9 mouse cellular contexts compared by ENCODE assay signal in genomic region chr2:28423167-28423566, GRCm38 (mm10). TPM values are rescaled to one million over a fixed set of nuclear protein-coding genes. Genes with fewer than 3 reads are reported as not detected.
DNase-seq lines count a peak whose midpoint lies in the region; ATAC-seq and TF ChIP-seq lines count a peak whose summit lies in the region.
"Had no signal": no experiment of that assay in that cellular context is flagged by ENCODE, and none has a peak within 500 bp of the region (broad histone marks: within the 10 kb centered on the region; RNA-seq: fewer than 3 reads in every experiment).

No protein-coding gene starts in this region.

- TF ChIP-seq POLR2A in heart, adult 2 months (IDR thresholded peaks at IDR 0.05; ENCODE audit: insufficient read depth, low read depth, low read length): no peak

- TF ChIP-seq EP300 in heart, adult 2 months (IDR thresholded peaks at IDR 0.05; ENCODE audit: insufficient read depth, low read depth, low read length): no peak
- TF ChIP-seq EP300 in liver, postnatal 0 days (IDR thresholded peaks at IDR 0.05; ENCODE audit: low read depth): no peak

- no peak overlapping the region for H3K4me3 ChIP-seq in heart, adult 2 months
- no peak overlapping the region for H3K4me3 ChIP-seq in heart, embryonic 12.5 days
- no peak overlapping the region for H3K4me3 ChIP-seq in liver, postnatal 0 days (ENCODE audit: low read depth, low read length)
- H3K4me3 ChIP-seq: embryonic facial prominence, embryonic 12.5 days had no signal

- DNase-seq in heart, adult 2 months: peak in 1 of 2 experiments; percentile 36
- DNase-seq in urinary bladder, postnatal 14 days (ENCODE audit: low spot score): peak; percentile 49
- DNase-seq in urinary bladder, adult 18-20 months (ENCODE audit: low spot score in 2 of 2): no peak
- DNase-seq in embryo, embryonic 11 days: peak; percentile 64
- DNase-seq in liver, postnatal 0 days: peak; percentile 66
- DNase-seq in testis, postnatal 14 days (ENCODE audit: low spot score): peak; percentile 29
- no peak for DNase-seq in frontal cortex, adult 2 months (ENCODE audit: extremely low spot score in 1 of 2, low spot score in 1 of 2)

- WGBS in heart, adult 2 months: 26% methylated on average over 3 of the region's 3 CpGs
- WGBS in heart, embryonic 12.5 days: 34% methylated on average over 3 of the region's 3 CpGs
- 25% methylated on average over 3 of the region's 3 CpGs for WGBS in liver, postnatal 0 days (ENCODE audit: insufficient replicate concordance)

- no peak for ATAC-seq in heart, embryonic 12.5 days (ENCODE audit: insufficient number of reproducible peaks, low FRiP score)
- ATAC-seq in liver, postnatal 0 days: no peak

- H3K27me3 ChIP-seq in heart, adult 2 months (ENCODE audit: control insufficient read depth, insufficient read depth, low read length): no peaks in the 10 kb centered on the region
- peaks cover 10% of the 10 kb centered on the region for H3K27me3 ChIP-seq in heart, embryonic 12.5 days (replicated peaks)
- no peaks in the 10 kb centered on the region for H3K27me3 ChIP-seq in liver, postnatal 0 days (ENCODE audit: insufficient read depth, low read length)
- H3K27me3 ChIP-seq: embryonic facial prominence, embryonic 12.5 days had no signal

- no peaks in the 10 kb centered on the region for H3K9me3 ChIP-seq in heart, embryonic 12.5 days (replicated peaks)
- H3K9me3 ChIP-seq in liver, postnatal 0 days (ENCODE audit: low read length): no peaks in the 10 kb centered on the region
- H3K9me3 ChIP-seq: embryonic facial prominence, embryonic 12.5 days had no signal

- no peaks in the 10 kb centered on the region for H3K36me3 ChIP-seq in heart, adult 2 months (ENCODE audit: control insufficient read depth, insufficient read depth, low read length)
- H3K36me3 ChIP-seq in heart, embryonic 12.5 days: no peaks in the 10 kb centered on the region
- H3K36me3 ChIP-seq in liver, postnatal 0 days (replicated peaks; ENCODE audit: insufficient read depth, low read length): no peaks in the 10 kb centered on the region
- H3K36me3 ChIP-seq: embryonic facial prominence, embryonic 12.5 days had no signal

- no peak overlapping the region for H3K4me2 ChIP-seq in heart, embryonic 12.5 days
- no peak overlapping the region for H3K4me2 ChIP-seq in liver, postnatal 0 days (ENCODE audit: low read depth, low read length)
- H3K4me2 ChIP-seq: embryonic facial prominence, embryonic 12.5 days had no signal

- intact Hi-C loops in heart, adult 2 months (cut with DNase I): no loop called here

- H3K79me2 ChIP-seq in heart, adult 2 months (replicated peaks; ENCODE audit: control insufficient read depth, insufficient read depth, low read length): no peaks in the 10 kb centered on the region

- H3K4me1 ChIP-seq in heart, adult 2 months (ENCODE audit: control insufficient read depth, insufficient read depth, low read length): no peaks in the 10 kb centered on the region
- H3K4me1 ChIP-seq in heart, embryonic 12.5 days (replicated peaks): no peaks in the 10 kb centered on the region
- H3K4me1 ChIP-seq in liver, postnatal 0 days (ENCODE audit: insufficient read depth): no peaks in the 10 kb centered on the region
- H3K4me1 ChIP-seq: embryonic facial prominence, embryonic 12.5 days had no signal

- peak; percentile 71 for TF ChIP-seq CTCF in heart, adult 2 months (IDR thresholded peaks at IDR 0.05)
- TF ChIP-seq CTCF in liver, postnatal 0 days (IDR thresholded peaks at IDR 0.05; ENCODE audit: low read depth): peak; percentile 59

- no peak overlapping the region for H3K9ac ChIP-seq in heart, adult 2 months (ENCODE audit: low read depth, low read length)
- no peak overlapping the region for H3K9ac ChIP-seq in heart, embryonic 12.5 days
- H3K9ac ChIP-seq in liver, postnatal 0 days (replicated peaks): no peak overlapping the region
- H3K9ac ChIP-seq: embryonic facial prominence, embryonic 12.5 days had no signal

- no peak overlapping the region for H3K27ac ChIP-seq in heart, adult 2 months
- no peak overlapping the region for H3K27ac ChIP-seq in heart, embryonic 12.5 days (ENCODE audit: poor library complexity, severe bottlenecking)
- H3K27ac ChIP-seq in liver, postnatal 0 days (ENCODE audit: low read depth): no peak overlapping the region
- H3K27ac ChIP-seq: embryonic facial prominence, embryonic 12.5 days had no signal

RNA-seq across cellular contexts. Expression of gene Ppp1r26, which starts 23.4 kb away (rescaled TPM):
- total RNA-seq in heart, adult 2 months (2021): 1 to 10 TPM; 3.4 to 5.0 TPM
- polyA plus RNA-seq in heart, adult 2 months (2012; rRNA removed): 3.1 and 3.5 TPM in 2 replicates
- polyA plus RNA-seq in heart, embryonic 12.5 days (2016; fragmentation: Nextera tagmentation; extraction: Ambion mirVana): 4.7 and 5.1 TPM in 2 replicates
- 0.02 and 0.05 TPM in 2 replicates for polyA plus RNA-seq in liver, postnatal 0 days (2015; fragmentation: Nextera tagmentation; extraction: Ambion mirVana)
- polyA plus RNA-seq in frontal cortex, adult 2 months (2012; rRNA removed): 13.0 and 15.0 TPM in 2 replicates

RNA-seq across cellular contexts. Expression of gene 1700007K13Rik, which starts 43.0 kb away (rescaled TPM):
- total RNA-seq in heart, adult 2 months (2021): not detected
- polyA plus RNA-seq in heart, adult 2 months (2012; rRNA removed): 0.94 TPM in 1 of 2 replicates, not detected in the other
- 0.29 and 0.49 TPM in 2 replicates for polyA plus RNA-seq in heart, embryonic 12.5 days (2016; fragmentation: Nextera tagmentation; extraction: Ambion mirVana)
- polyA plus RNA-seq in liver, postnatal 0 days (2015; fragmentation: Nextera tagmentation; extraction: Ambion mirVana): not detected in 2 replicates
- polyA plus RNA-seq in frontal cortex, adult 2 months (2012; rRNA removed): 2.4 and 3.5 TPM in 2 replicates

RNA-seq across cellular contexts. Expression of gene Mrps2, which starts 44.7 kb away (rescaled TPM):
- total RNA-seq in heart, adult 2 months (2021): 10 to 100 TPM; 42.1 to 43.0 TPM
- polyA plus RNA-seq in heart, adult 2 months (2012; rRNA removed): 47.8 and 68.2 TPM in 2 replicates
- 49.6 and 52.9 TPM in 2 replicates for polyA plus RNA-seq in heart, embryonic 12.5 days (2016; fragmentation: Nextera tagmentation; extraction: Ambion mirVana)
- polyA plus RNA-seq in liver, postnatal 0 days (2015; fragmentation: Nextera tagmentation; extraction: Ambion mirVana): 24.9 and 26.5 TPM in 2 replicates
- 34.7 and 37.4 TPM in 2 replicates for polyA plus RNA-seq in frontal cortex, adult 2 months (2012; rRNA removed)

Comparison
In these comparisons a context has a peak if more than half of its experiments do, and no peak if none do; other contexts are left out.
1. DNase-seq: peak in urinary bladder, postnatal 14 days (single experiment), embryo, embryonic 11 days (single experiment), liver, postnatal 0 days (single experiment) and testis, postnatal 14 days (single experiment); none in urinary bladder, adult 18-20 months (0 of 2) and frontal cortex, adult 2 months (0 of 2).